Mouse (Mus musculus) lung, postnatal 0 days (tissue): ENCODE measurements at regions not wholly inside any gene's neighbourhood (a gene's known extent, or its start where the extent isn't known, plus 50 kb on each side); places are given as distances from the start of the nearest gene placed in this dataset.

Experiments
- ATAC-seq: fragments of 200-750 bp; cut with Nextera tagmentation; 2 replicates; pipeline ENCODE4 v1.8.0; 2017; ENCODE audit warnings: moderate library complexity
- DNase-seq: peaks from one replicate; pipeline ENCODE4 v3.0.0-alpha.2; 2016; ENCODE audit warnings: low spot score
- H3K27ac ChIP-seq: fragments of 300-500 bp; sonication (generic); 2 replicates; pipeline ENCODE4 v1.5.1; 2014; ENCODE audit warnings: antibody characterized with exemption, mild to moderate bottlenecking, low read length, mixed read lengths
- H3K27me3 ChIP-seq: fragments of 300-500 bp; sonication (generic); replicated peaks from 2 replicates; pipeline ENCODE4 v1.6.1; 2014; ENCODE audit warnings: low read length, mixed read lengths; ENCODE audit not compliant: insufficient read depth
- H3K36me3 ChIP-seq: fragments of 300-500 bp; sonication (generic); 2 replicates; pipeline ENCODE4 v1.6.1; 2014; ENCODE audit warnings: low read length, mixed read lengths; ENCODE audit not compliant: insufficient read depth
- H3K4me1 ChIP-seq: fragments of 300-500 bp; sonication (generic); 2 replicates; pipeline ENCODE4 v1.6.1; 2014; ENCODE audit warnings: antibody characterized with exemption, low read depth, low read length, mixed read lengths; ENCODE audit not compliant: insufficient read depth
- H3K4me2 ChIP-seq: fragments of 300-500 bp; sonication (generic); replicated peaks from 2 replicates; pipeline ENCODE4 v1.6.1; 2014; ENCODE audit warnings: low read depth, mild to moderate bottlenecking, low read length, moderate library complexity, mixed read lengths
- H3K4me3 ChIP-seq: fragments of 300-500 bp; sonication (generic); 2 replicates; pipeline ENCODE4 v1.5.1; 2014; ENCODE audit warnings: low read depth, low read length
- H3K9ac ChIP-seq: fragments of 300-500 bp; sonication (generic); replicated peaks from 2 replicates; pipeline ENCODE4 v1.6.1; 2014; ENCODE audit warnings: low read depth, mild to moderate bottlenecking
- H3K9me3 ChIP-seq: fragments of 300-500 bp; sonication (generic); 2 replicates; pipeline ENCODE4 v1.6.1; 2016; ENCODE audit warnings: low read length, mixed read lengths
- CTCF ChIP-seq: IDR thresholded peaks from 2 replicates; pipeline ENCODE4 v1.5.1; 2016; ENCODE audit warnings: antibody characterized with exemption, mild to moderate bottlenecking
- EP300 ChIP-seq: IDR thresholded peaks from 2 replicates; pipeline ENCODE4 v1.6.1; 2016; ENCODE audit warnings: antibody characterized with exemption, mild to moderate bottlenecking, control low read depth
- WGBS: fragments of 180-500 bp; shearing (Covaris S2); extraction: QIAGEN DNeasy Blood & Tissue Kit; methylation state at CpG from one replicate; pipeline ENCODE4 v1.1.7; 2014; 5-methylcytosine and 5-hydroxymethylcytosine counted together

DNA sequence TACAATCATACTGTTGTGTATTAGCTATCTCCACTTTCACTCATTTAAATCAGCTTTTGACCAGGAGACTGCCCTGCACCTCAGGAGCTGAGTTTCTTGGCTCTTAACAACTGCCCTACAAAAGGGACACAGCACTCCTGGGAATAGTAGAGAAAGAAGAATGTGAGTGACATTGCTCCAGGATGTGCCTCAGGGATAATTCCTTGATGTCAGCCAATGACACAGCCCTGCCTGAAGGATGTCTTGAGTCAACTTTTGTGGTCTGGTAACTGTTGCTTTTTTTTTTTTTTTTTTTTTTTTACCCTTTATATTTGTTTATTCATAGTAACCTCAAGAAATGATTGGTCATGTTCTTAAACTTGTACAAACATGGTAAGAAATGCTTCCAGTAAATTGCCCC, 415.5 kb downstream of the Hdgfl1 start:
- Histone ChIP-seq H3K36me3 (no peaks in the 10 kb centered on the region), H3K27me3 (no peaks in the 10 kb centered on the region), H3K9me3 (no peaks in the 10 kb centered on the region), H3K27ac (no peak overlapping the region), H3K4me2 (no peak overlapping the region), H3K4me3 (no peak overlapping the region), H3K4me1 (no peaks in the 10 kb centered on the region), H3K9ac (no peak overlapping the region)
- DNase-seq: no peak
- ATAC-seq: no peak
- TF ChIP-seq EP300: no peak
- no peak for TF ChIP-seq CTCF

DNA sequence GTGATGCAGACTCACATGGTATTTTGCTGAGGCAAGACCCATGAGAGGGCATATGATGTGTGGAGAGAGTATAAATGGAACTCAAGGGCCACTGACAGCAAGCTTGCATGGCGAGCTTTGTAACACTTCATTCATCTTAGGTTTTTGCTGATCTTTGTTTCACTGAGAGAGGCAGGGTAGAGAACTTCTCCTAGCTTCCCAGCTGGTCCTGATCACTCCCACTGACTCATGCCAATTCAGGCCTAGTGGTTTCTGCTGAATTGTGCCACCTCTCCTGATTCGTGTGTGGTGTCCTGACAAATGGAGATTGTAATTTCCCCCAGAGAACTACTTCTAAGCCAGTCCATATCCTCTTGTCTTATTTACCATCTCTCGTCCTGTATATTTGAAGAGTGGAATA, 419.5 kb downstream of the Hdgfl1 start:
- WGBS: 37% methylated on average over 3 of the region's 3 CpGs
- TF ChIP-seq CTCF (no peak), EP300 (no peak)
- Histone ChIP-seq H3K36me3 (no peaks in the 10 kb centered on the region), H3K9me3 (no peaks in the 10 kb centered on the region), H3K9ac (no peak overlapping the region), H3K27ac (no peak overlapping the region), H3K4me3 (no peak overlapping the region), H3K4me1 (no peaks in the 10 kb centered on the region), H3K4me2 (no peak overlapping the region), H3K27me3 (no peaks in the 10 kb centered on the region)
- peak; percentile 20 for DNase-seq
- peak; percentile 48; the same call in 1 of the 2 replicates for ATAC-seq

DNA sequence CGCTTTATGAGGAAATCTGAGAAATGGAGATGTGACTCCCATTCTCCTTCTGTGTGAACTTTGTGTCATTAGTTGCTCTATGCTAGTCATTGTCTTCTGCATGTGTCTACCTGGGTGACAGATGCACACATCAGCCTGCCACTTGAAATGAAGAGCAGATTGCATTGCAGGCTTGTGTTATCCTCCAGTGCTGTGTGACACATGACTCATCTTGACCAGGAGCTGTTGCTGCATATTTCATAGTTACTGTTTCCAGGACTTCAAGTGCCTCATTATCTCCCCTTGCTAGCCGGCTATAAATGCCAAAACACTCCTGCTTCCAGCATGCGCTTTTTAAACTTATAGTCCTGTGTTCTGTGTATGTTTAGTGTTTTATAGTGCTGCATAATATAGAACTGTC, 431.2 kb downstream of the Hdgfl1 start:
- no peak for TF ChIP-seq EP300
- no peak for TF ChIP-seq CTCF
- no peak overlapping the region for H3K4me2 ChIP-seq
- no peaks in the 10 kb centered on the region for H3K9me3 ChIP-seq
- 62% methylated on average over 3 of the region's 3 CpGs for whole genome bisulfite sequencing
- no peak overlapping the region for H3K4me3 ChIP-seq
- H3K36me3 ChIP-seq: no peaks in the 10 kb centered on the region
- H3K4me1 ChIP-seq: no peaks in the 10 kb centered on the region
- H3K27ac ChIP-seq: no peak overlapping the region
- ATAC-seq: no peak
- H3K27me3 ChIP-seq: no peaks in the 10 kb centered on the region
- peak; percentile 7 for DNase-seq
- no peak overlapping the region for H3K9ac ChIP-seq

DNA sequence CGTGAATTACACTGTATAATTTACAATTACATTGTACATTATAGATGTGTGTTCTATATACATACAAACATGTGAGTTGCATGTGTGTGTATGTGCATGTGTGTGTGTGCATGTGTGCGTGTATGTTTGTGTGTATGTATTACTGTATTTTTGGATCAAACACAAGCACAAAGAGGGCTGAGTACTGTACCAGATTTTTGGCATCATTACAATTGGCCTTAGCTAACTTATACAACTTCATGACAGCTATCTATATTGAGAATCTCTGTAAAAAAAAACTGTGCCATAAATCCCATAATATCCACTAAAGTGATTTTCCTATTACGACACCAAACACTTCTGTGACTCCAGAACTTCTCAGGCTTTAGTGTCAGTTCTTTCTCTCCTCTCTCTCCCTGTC, 444.9 kb downstream of the Hdgfl1 start:
- Histone ChIP-seq H3K27me3 (no peaks in the 10 kb centered on the region), H3K9ac (no peak overlapping the region), H3K4me2 (no peak overlapping the region), H3K9me3 (no peaks in the 10 kb centered on the region), H3K4me1 (no peaks in the 10 kb centered on the region), H3K4me3 (no peak overlapping the region), H3K36me3 (no peaks in the 10 kb centered on the region), H3K27ac (no peak overlapping the region)
- ATAC-seq (peak; percentile 17; the same call in 1 of the 2 replicates), DNase-seq (peak; percentile 41)
- WGBS: 68% methylated on average over 3 of the region's 3 CpGs
- no peak for TF ChIP-seq CTCF
- no peak for TF ChIP-seq EP300

DNA sequence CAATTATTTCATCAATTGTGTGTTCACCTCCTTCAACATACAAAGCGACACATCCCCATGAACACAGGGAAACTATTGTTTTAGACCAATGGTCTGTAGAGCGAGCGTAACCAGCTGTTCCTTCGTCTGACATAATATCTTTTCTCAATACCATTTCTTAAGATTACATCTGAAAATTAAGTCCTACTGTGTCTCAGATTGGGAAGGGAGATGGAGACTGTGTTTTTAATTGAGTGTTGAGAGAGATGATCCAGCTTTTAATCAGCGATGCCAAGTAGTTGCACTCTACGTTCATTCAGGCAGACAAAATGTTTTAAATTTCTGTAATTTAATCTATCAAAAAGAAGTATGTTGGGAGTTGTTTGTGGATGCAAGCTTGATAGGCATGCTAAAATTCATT, 445.3 kb downstream of the Hdgfl1 start:
- H3K4me1 ChIP-seq: no peaks in the 10 kb centered on the region
- H3K9ac ChIP-seq: no peak overlapping the region
- H3K4me2 ChIP-seq: no peak overlapping the region
- H3K27me3 ChIP-seq: no peaks in the 10 kb centered on the region
- TF ChIP-seq EP300 (peak; percentile 77), CTCF (no peak)
- ATAC-seq: peak; percentile 86
- H3K36me3 ChIP-seq: no peaks in the 10 kb centered on the region
- peak; percentile 79 for DNase-seq
- WGBS: 56% methylated on average over 6 of the region's 6 CpGs
- H3K9me3 ChIP-seq: no peaks in the 10 kb centered on the region
- no peak overlapping the region for H3K4me3 ChIP-seq
- no peak overlapping the region for H3K27ac ChIP-seq

DNA sequence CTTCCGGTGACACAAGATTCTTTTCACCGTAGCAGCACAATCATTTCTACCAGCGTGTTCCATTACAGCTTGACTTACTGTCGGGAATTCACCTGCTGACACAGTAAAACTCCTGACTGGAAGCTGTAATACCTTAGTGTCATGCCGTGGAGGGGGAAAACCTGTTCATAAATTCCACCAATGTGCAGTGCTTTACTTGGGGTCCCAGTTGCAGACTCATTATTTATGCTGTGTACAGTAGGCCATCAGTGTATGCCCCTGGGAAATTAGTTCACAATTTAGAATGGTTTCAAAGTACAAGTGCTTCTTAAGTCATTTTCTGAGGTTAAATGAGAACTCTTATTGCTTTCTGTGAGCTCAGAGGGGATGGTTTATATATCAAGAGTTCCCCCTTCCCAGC, 451.4 kb downstream of the Hdgfl1 start:
- no peak for DNase-seq
- no peak overlapping the region for H3K4me3 ChIP-seq
- no peak overlapping the region for H3K9ac ChIP-seq
- H3K36me3 ChIP-seq: no peaks in the 10 kb centered on the region
- no peak overlapping the region for H3K27ac ChIP-seq
- no peaks in the 10 kb centered on the region for H3K4me1 ChIP-seq
- no peaks in the 10 kb centered on the region for H3K27me3 ChIP-seq
- WGBS: 84% methylated on average over 5 of the region's 5 CpGs
- no peak for ATAC-seq
- H3K9me3 ChIP-seq: no peaks in the 10 kb centered on the region
- no peak overlapping the region for H3K4me2 ChIP-seq
- TF ChIP-seq CTCF (no peak), EP300 (no peak)
